Mouse (Mus musculus): Measurements from ENCODE around the gene 6030452D12Rik. TPM values are rescaled to one million over a fixed set of nuclear protein-coding genes. Genes with fewer than 3 reads are reported as not detected.

6030452D12Rik gene
- total RNA-seq, 1 experiment, result not detected

GRCm38 (mm10) chr8:106534449-106534848 is 34.1 kb downstream of the 6030452D12Rik start:
- H3K36me3 ChIP-seq (ENCODE audit: control insufficient read depth, insufficient read depth, low read length, poor library complexity, severe bottlenecking), result peaks cover 21% of the 10 kb centered on the region; the same call in 1 of the 2 replicates
- H3K27ac ChIP-seq (ENCODE audit: insufficient read depth, low read depth, low read length, poor library complexity, severe bottlenecking), result no peak overlapping the region
- no peak overlapping the region for H3K9ac ChIP-seq (ENCODE audit: insufficient read depth, low read depth, low read length, poor library complexity, severe bottlenecking)
- H3K4me3 ChIP-seq (ENCODE audit: insufficient read depth in 1 of 2, low read depth in 1 of 2, low read length in 2 of 2, poor library complexity in 1 of 2, severe bottlenecking in 1 of 2), result no peak overlapping the region
- H3K9me3 ChIP-seq (ENCODE audit: control insufficient read depth, insufficient read depth, low read depth, low read length), result no peaks in the 10 kb centered on the region
- in situ Hi-C loops (cut with MboI; ENCODE audit: low sequenced_read_pairs in 2 of 2, unreplicated experiment in 2 of 2), result loop anchor here in 1 of 2 experiments (25.0 kb wide), 1 partner anchor 122 kb away; the partner anchor contains the start of gene Zfp90
- H3K4me1 ChIP-seq (ENCODE audit: control insufficient read depth in 2 of 2, insufficient read depth in 2 of 2, low read length in 2 of 2, poor library complexity in 1 of 2), result peaks cover 0 to 4% of the 10 kb centered on the region in 2 experiments; a peak in 2 of 4 replicates
- peak; percentile 78 for DNase-seq (ENCODE audit: low read depth, low spot score)
- TF ChIP-seq ZC3H11A (IDR thresholded peaks at IDR 0.05; ENCODE audit: borderline replicate concordance, low read depth, low read length), result peak; percentile 90; the same call in 1 of the 2 replicates
- TF ChIP-seq ZNF384 (IDR thresholded peaks at IDR 0.05; ENCODE audit: low read depth, low read length), result peak; percentile 31; the same call in 1 of the 2 replicates
- no peak for TF ChIP-seq CHD2 (IDR thresholded peaks at IDR 0.05; ENCODE audit: low read depth, low read length)
- no peak for TF ChIP-seq HCFC1 (IDR thresholded peaks at IDR 0.05; ENCODE audit: borderline replicate concordance, insufficient read depth, low read length)
- no peak for TF ChIP-seq MAFK (IDR thresholded peaks at IDR 0.05; ENCODE audit: insufficient read depth, low read depth, low read length)

GRCm38 (mm10) chr8:106535448-106535847 is 35.1 kb downstream of the 6030452D12Rik start:
- Histone ChIP-seq H3K9me3 (ENCODE audit: control insufficient read depth, insufficient read depth, low read depth, low read length) (no peaks in the 10 kb centered on the region), H3K27ac (ENCODE audit: insufficient read depth, low read depth, low read length, poor library complexity, severe bottlenecking) (no peak overlapping the region), H3K36me3 (ENCODE audit: control insufficient read depth, insufficient read depth, low read length, poor library complexity, severe bottlenecking) (peaks cover 21% of the 10 kb centered on the region; the same call in 1 of the 2 replicates), H3K9ac (ENCODE audit: insufficient read depth, low read depth, low read length, poor library complexity, severe bottlenecking) (no peak overlapping the region), H3K4me3 (ENCODE audit: insufficient read depth in 1 of 2, low read depth in 1 of 2, low read length in 2 of 2, poor library complexity in 1 of 2, severe bottlenecking in 1 of 2) (no peak overlapping the region), H3K4me1 (ENCODE audit: control insufficient read depth in 2 of 2, insufficient read depth in 2 of 2, low read length in 2 of 2, poor library complexity in 1 of 2) (peaks cover 0 to 4% of the 10 kb centered on the region in 2 experiments; a peak in 2 of 4 replicates)
- in situ Hi-C loops (cut with MboI; ENCODE audit: low sequenced_read_pairs in 2 of 2, unreplicated experiment in 2 of 2), result loop anchor here in 1 of 2 experiments (25.0 kb wide), 1 partner anchor 123 kb away; the partner anchor contains the start of gene Zfp90
- no peak for DNase-seq (ENCODE audit: low read depth, low spot score)
- TF ChIP-seq ZNF384 (IDR thresholded peaks at IDR 0.05; ENCODE audit: low read depth, low read length), result 0 out of 2 replicates have a peak, but pooled peaks have one; percentile 15
- no peak for TF ChIP-seq ZC3H11A (IDR thresholded peaks at IDR 0.05; ENCODE audit: borderline replicate concordance, low read depth, low read length)
- TF ChIP-seq MAFK (IDR thresholded peaks at IDR 0.05; ENCODE audit: insufficient read depth, low read depth, low read length), result no peak

GRCm38 (mm10) chr8:106539193-106539592 is 38.9 kb downstream of the 6030452D12Rik start:
- DNase-seq (ENCODE audit: low read depth, low spot score), result no peak
- TF ChIP-seq MAFK (IDR thresholded peaks at IDR 0.05; ENCODE audit: insufficient read depth, low read depth, low read length) (no peak), ZNF384 (IDR thresholded peaks at IDR 0.05; ENCODE audit: low read depth, low read length) (no peak), HCFC1 (IDR thresholded peaks at IDR 0.05; ENCODE audit: borderline replicate concordance, insufficient read depth, low read length) (no peak), CHD2 (IDR thresholded peaks at IDR 0.05; ENCODE audit: low read depth, low read length) (no peak), ZC3H11A (IDR thresholded peaks at IDR 0.05; ENCODE audit: borderline replicate concordance, low read depth, low read length) (no peak)
- H3K9me3 ChIP-seq (ENCODE audit: control insufficient read depth, insufficient read depth, low read depth, low read length), result no peaks in the 10 kb centered on the region
- H3K36me3 ChIP-seq (ENCODE audit: control insufficient read depth, insufficient read depth, low read length, poor library complexity, severe bottlenecking), result peaks cover 37% of the 10 kb centered on the region; the same call in 1 of the 2 replicates
- H3K9ac ChIP-seq (ENCODE audit: insufficient read depth, low read depth, low read length, poor library complexity, severe bottlenecking), result no peak overlapping the region
- H3K4me3 ChIP-seq (ENCODE audit: insufficient read depth in 1 of 2, low read depth in 1 of 2, low read length in 2 of 2, poor library complexity in 1 of 2, severe bottlenecking in 1 of 2), result no peak overlapping the region
- no peak overlapping the region for H3K27ac ChIP-seq (ENCODE audit: insufficient read depth, low read depth, low read length, poor library complexity, severe bottlenecking)
- in situ Hi-C loops (cut with MboI; ENCODE audit: low sequenced_read_pairs in 2 of 2, unreplicated experiment in 2 of 2), result loop anchor here in 1 of 2 experiments (25.0 kb wide), 1 partner anchor 127 kb away; the partner anchor contains the start of gene Zfp90
- H3K4me1 ChIP-seq (ENCODE audit: control insufficient read depth in 2 of 2, insufficient read depth in 2 of 2, low read length in 2 of 2, poor library complexity in 1 of 2), result peaks cover 0 to 8% of the 10 kb centered on the region in 2 experiments; a peak in 2 of 4 replicates

GRCm38 (mm10) chr8:106541002-106541401 is 40.7 kb downstream of the 6030452D12Rik start:
- Histone ChIP-seq H3K4me1 (ENCODE audit: control insufficient read depth in 2 of 2, insufficient read depth in 2 of 2, low read length in 2 of 2, poor library complexity in 1 of 2) (peaks cover 0 to 8% of the 10 kb centered on the region in 2 experiments; a peak in 2 of 4 replicates), H3K27ac (ENCODE audit: insufficient read depth, low read depth, low read length, poor library complexity, severe bottlenecking) (no peak overlapping the region), H3K36me3 (ENCODE audit: control insufficient read depth, insufficient read depth, low read length, poor library complexity, severe bottlenecking) (peaks cover 43% of the 10 kb centered on the region; the same call in 1 of the 2 replicates), H3K4me3 (ENCODE audit: insufficient read depth in 1 of 2, low read depth in 1 of 2, low read length in 2 of 2, poor library complexity in 1 of 2, severe bottlenecking in 1 of 2) (no peak overlapping the region), H3K9ac (ENCODE audit: insufficient read depth, low read depth, low read length, poor library complexity, severe bottlenecking) (no peak overlapping the region), H3K9me3 (ENCODE audit: control insufficient read depth, insufficient read depth, low read depth, low read length) (no peaks in the 10 kb centered on the region)
- in situ Hi-C loops (cut with MboI; ENCODE audit: low sequenced_read_pairs in 2 of 2, unreplicated experiment in 2 of 2), result loop anchor here in 1 of 2 experiments (25.0 kb wide), 1 partner anchor 129 kb away; the partner anchor contains the start of gene Zfp90
- DNase-seq (ENCODE audit: low read depth, low spot score), result no peak
- TF ChIP-seq MAFK (IDR thresholded peaks at IDR 0.05; ENCODE audit: insufficient read depth, low read depth, low read length), result no peak
- no peak for TF ChIP-seq ZC3H11A (IDR thresholded peaks at IDR 0.05; ENCODE audit: borderline replicate concordance, low read depth, low read length)
- TF ChIP-seq ZNF384 (IDR thresholded peaks at IDR 0.05; ENCODE audit: low read depth, low read length), result no peak
- TF ChIP-seq HCFC1 (IDR thresholded peaks at IDR 0.05; ENCODE audit: borderline replicate concordance, insufficient read depth, low read length), result no peak
- TF ChIP-seq CHD2 (IDR thresholded peaks at IDR 0.05; ENCODE audit: low read depth, low read length), result no peak

Data from ES-E14 (cell line).